Mouse (Mus musculus): ENCODE measurements at regions not wholly inside any gene's neighbourhood (a gene's known extent, or its start where the extent isn't known, plus 50 kb on each side); places are given as distances from the start of the nearest gene placed in this dataset.

DNA sequence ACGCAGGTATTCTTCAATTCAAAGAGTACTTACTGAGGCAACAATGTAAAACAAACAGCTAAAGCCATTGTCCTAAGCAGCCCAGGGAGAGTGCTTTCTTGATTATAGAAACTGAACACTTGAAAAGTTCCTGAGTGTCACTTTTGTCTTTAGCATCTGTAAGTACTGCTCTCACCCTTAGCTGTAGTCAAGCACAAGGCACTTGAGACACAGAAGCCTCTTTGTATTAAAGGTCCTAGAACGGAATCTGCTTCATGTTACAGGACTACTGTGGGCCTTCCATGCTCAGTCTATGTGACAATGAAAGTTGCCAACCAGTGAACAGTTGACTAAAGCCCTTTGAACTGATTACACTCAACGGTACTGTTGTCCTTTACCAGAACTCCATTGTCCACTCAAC lies 450.6 kb downstream of the Cenpc1 start:
- no peak overlapping the region for H3K4me3 ChIP-seq (replicated peaks; ENCODE audit: low read length)
- no peak overlapping the region for H3K4me2 ChIP-seq (replicated peaks; ENCODE audit: low read depth, low read length, severe bottlenecking)
- no peak for ATAC-seq (ENCODE audit: low FRiP score, low read depth)
- no peaks in the 10 kb centered on the region for H3K36me3 ChIP-seq (ENCODE audit: control insufficient read depth, insufficient read depth, low read length)
- no peaks in the 10 kb centered on the region for H3K4me1 ChIP-seq (ENCODE audit: control insufficient read depth, insufficient read depth, low read length)
- H3K9ac ChIP-seq (ENCODE audit: low read depth, low read length, severe bottlenecking), result no peak overlapping the region
- no peak for DNase-seq (ENCODE audit: low spot score)
- no peaks in the 10 kb centered on the region for H3K27me3 ChIP-seq (ENCODE audit: control insufficient read depth, insufficient read depth, low read length)
- no peaks in the 10 kb centered on the region for H3K9me3 ChIP-seq (ENCODE audit: control insufficient read depth, low read length)
- no peak for TF ChIP-seq POLR2A (IDR thresholded peaks at IDR 0.05; ENCODE audit: borderline replicate concordance, extremely low read depth, insufficient read depth, insufficient read length)
- H3K27ac ChIP-seq (replicated peaks; ENCODE audit: low read depth, low read length), result no peak overlapping the region
- WGBS, result 84% methylated on average over 3 of the region's 3 CpGs

DNA sequence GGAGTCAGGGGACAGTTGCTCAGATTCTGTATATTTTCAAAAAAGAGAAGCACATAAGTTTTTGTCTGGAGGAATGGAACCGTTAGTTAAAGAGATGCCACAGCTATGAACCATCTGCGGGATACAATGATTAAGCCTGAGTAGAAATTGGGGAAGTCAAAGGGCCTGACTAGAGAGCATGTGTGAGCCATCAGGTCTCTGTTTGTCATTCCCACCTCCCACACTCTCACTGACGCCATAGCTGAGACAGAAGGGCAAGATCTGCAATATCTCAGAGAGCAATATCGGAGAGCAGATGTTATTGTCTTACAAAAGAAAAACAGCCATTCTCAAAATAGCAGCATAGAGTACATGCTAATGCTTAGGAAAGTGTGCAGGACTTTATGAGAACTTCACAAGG lies 452.8 kb downstream of the Cenpc1 start:
- TF ChIP-seq POLR2A (IDR thresholded peaks at IDR 0.05; ENCODE audit: borderline replicate concordance, extremely low read depth, insufficient read depth, insufficient read length), result no peak
- Histone ChIP-seq H3K27ac (replicated peaks; ENCODE audit: low read depth, low read length) (no peak overlapping the region), H3K4me3 (replicated peaks; ENCODE audit: low read length) (no peak overlapping the region), H3K9ac (ENCODE audit: low read depth, low read length, severe bottlenecking) (no peak overlapping the region), H3K9me3 (ENCODE audit: control insufficient read depth, low read length) (no peaks in the 10 kb centered on the region), H3K36me3 (ENCODE audit: control insufficient read depth, insufficient read depth, low read length) (no peaks in the 10 kb centered on the region), H3K4me2 (replicated peaks; ENCODE audit: low read depth, low read length, severe bottlenecking) (no peak overlapping the region), H3K4me1 (ENCODE audit: control insufficient read depth, insufficient read depth, low read length) (no peaks in the 10 kb centered on the region), H3K27me3 (ENCODE audit: control insufficient read depth, insufficient read depth, low read length) (no peaks in the 10 kb centered on the region)
- WGBS, result 76% methylated on average over 4 of the region's 4 CpGs
- DNase-seq (ENCODE audit: low spot score) (no peak), ATAC-seq (ENCODE audit: low FRiP score, low read depth) (no peak)

- Histone ChIP-seq H3K9ac (ENCODE audit: low read depth, low read length, severe bottlenecking) (no peak overlapping the region), H3K4me2 (replicated peaks; ENCODE audit: low read depth, low read length, severe bottlenecking) (no peak overlapping the region), H3K4me3 (replicated peaks; ENCODE audit: low read length) (no peak overlapping the region), H3K27ac (replicated peaks; ENCODE audit: low read depth, low read length) (no peak overlapping the region), H3K9me3 (ENCODE audit: control insufficient read depth, low read length) (no peaks in the 10 kb centered on the region), H3K27me3 (ENCODE audit: control insufficient read depth, insufficient read depth, low read length) (no peaks in the 10 kb centered on the region), H3K36me3 (ENCODE audit: control insufficient read depth, insufficient read depth, low read length) (no peaks in the 10 kb centered on the region), H3K4me1 (ENCODE audit: control insufficient read depth, insufficient read depth, low read length) (no peaks in the 10 kb centered on the region)
- TF ChIP-seq POLR2A (IDR thresholded peaks at IDR 0.05; ENCODE audit: borderline replicate concordance, extremely low read depth, insufficient read depth, insufficient read length), result no peak
- ATAC-seq (ENCODE audit: low FRiP score, low read depth) (no peak), DNase-seq (ENCODE audit: low spot score) (no peak)
- 71% methylated on average over 4 of the region's 4 CpGs for WGBS
These were observed 456.3 kb downstream of the Cenpc1 start for GRCm38 (mm10) chr5:85609104-85609503.

DNA sequence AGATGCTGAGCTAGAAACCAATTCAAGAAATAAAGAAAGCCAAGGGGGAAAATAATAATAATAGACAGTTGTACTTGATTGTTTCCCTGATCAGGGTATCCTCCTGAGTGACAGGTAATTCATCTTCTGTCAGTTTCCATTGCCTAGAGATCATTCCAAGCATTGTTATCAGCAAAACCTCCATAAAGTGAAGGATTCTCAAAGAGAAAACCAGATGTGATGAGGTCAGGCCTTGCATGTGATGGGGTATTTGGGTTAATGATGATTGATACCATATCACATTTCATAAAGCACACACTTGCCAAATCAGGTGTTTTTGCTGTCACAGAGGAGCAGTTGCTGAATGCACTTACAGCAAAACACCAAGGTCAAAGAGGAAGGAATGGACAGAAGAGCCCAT lies 467.2 kb downstream of the Cenpc1 start:
- Histone ChIP-seq H3K9me3 (ENCODE audit: control insufficient read depth, low read length) (no peaks in the 10 kb centered on the region), H3K27ac (replicated peaks; ENCODE audit: low read depth, low read length) (no peak overlapping the region), H3K27me3 (ENCODE audit: control insufficient read depth, insufficient read depth, low read length) (no peaks in the 10 kb centered on the region), H3K4me2 (replicated peaks; ENCODE audit: low read depth, low read length, severe bottlenecking) (no peak overlapping the region), H3K4me1 (ENCODE audit: control insufficient read depth, insufficient read depth, low read length) (no peaks in the 10 kb centered on the region), H3K4me3 (replicated peaks; ENCODE audit: low read length) (no peak overlapping the region), H3K9ac (ENCODE audit: low read depth, low read length, severe bottlenecking) (no peak overlapping the region), H3K36me3 (ENCODE audit: control insufficient read depth, insufficient read depth, low read length) (no peaks in the 10 kb centered on the region)
- DNase-seq (ENCODE audit: low spot score) (no peak), ATAC-seq (ENCODE audit: low FRiP score, low read depth) (no peak)
- no peak for TF ChIP-seq POLR2A (IDR thresholded peaks at IDR 0.05; ENCODE audit: borderline replicate concordance, extremely low read depth, insufficient read depth, insufficient read length)

- WGBS, result 56% methylated on average over 1 of the region's 1 CpGs
- H3K36me3 ChIP-seq (ENCODE audit: control insufficient read depth, insufficient read depth, low read length), result no peaks in the 10 kb centered on the region
- TF ChIP-seq POLR2A (IDR thresholded peaks at IDR 0.05; ENCODE audit: borderline replicate concordance, extremely low read depth, insufficient read depth, insufficient read length), result no peak
- ATAC-seq (ENCODE audit: low FRiP score, low read depth), result no peak
- H3K9me3 ChIP-seq (ENCODE audit: control insufficient read depth, low read length), result no peaks in the 10 kb centered on the region
- no peaks in the 10 kb centered on the region for H3K27me3 ChIP-seq (ENCODE audit: control insufficient read depth, insufficient read depth, low read length)
- no peak for DNase-seq (ENCODE audit: low spot score)
- H3K4me3 ChIP-seq (replicated peaks; ENCODE audit: low read length), result no peak overlapping the region
- H3K9ac ChIP-seq (ENCODE audit: low read depth, low read length, severe bottlenecking), result no peak overlapping the region
- no peaks in the 10 kb centered on the region for H3K4me1 ChIP-seq (ENCODE audit: control insufficient read depth, insufficient read depth, low read length)
- no peak overlapping the region for H3K4me2 ChIP-seq (replicated peaks; ENCODE audit: low read depth, low read length, severe bottlenecking)
- no peak overlapping the region for H3K27ac ChIP-seq (replicated peaks; ENCODE audit: low read depth, low read length)
These were observed 470.3 kb downstream of the Cenpc1 start for GRCm38 (mm10) chr5:85595082-85595447.

DNA sequence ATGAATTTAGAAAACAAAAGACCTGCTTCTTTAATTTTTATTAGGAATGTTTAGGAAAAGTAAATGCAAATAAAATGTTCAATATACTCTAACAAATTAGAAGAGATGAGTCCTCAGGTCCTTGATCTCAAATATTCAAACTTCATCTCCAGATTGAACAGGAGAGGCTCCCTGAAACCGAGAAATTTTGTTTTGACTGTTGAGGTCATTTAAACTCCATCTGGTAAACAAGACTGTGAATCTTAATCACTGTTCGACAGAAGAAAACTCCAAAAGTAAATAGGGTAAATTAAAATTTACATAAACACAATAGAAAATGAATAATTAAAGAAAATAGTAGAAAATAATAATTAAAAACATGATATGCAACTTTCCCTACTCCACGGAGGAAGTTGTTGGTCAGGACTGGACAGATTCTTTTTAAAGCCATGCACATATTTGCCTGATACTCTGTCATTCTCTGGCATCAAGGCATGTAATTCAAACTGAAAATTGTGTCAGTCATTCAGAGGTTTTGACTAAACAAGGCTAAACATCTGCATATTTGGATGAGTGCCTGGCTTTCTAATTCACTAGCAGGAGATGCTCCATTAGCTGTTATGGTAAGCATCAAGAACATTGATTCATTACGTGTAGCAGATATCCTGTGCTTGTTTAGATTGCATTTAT lies 470.8 kb downstream of the Cenpc1 start:
- Histone ChIP-seq H3K4me1 (ENCODE audit: control insufficient read depth, insufficient read depth, low read length) (no peaks in the 10 kb centered on the region), H3K9me3 (ENCODE audit: control insufficient read depth, low read length) (no peaks in the 10 kb centered on the region), H3K4me3 (replicated peaks; ENCODE audit: low read length) (no peak overlapping the region), H3K27me3 (ENCODE audit: control insufficient read depth, insufficient read depth, low read length) (no peaks in the 10 kb centered on the region), H3K9ac (ENCODE audit: low read depth, low read length, severe bottlenecking) (no peak overlapping the region), H3K4me2 (replicated peaks; ENCODE audit: low read depth, low read length, severe bottlenecking) (no peak overlapping the region), H3K36me3 (ENCODE audit: control insufficient read depth, insufficient read depth, low read length) (no peaks in the 10 kb centered on the region), H3K27ac (replicated peaks; ENCODE audit: low read depth, low read length) (no peak overlapping the region)
- ATAC-seq (ENCODE audit: low FRiP score, low read depth), result no peak
- DNase-seq (ENCODE audit: low spot score), result no peak
- no peak for TF ChIP-seq POLR2A (IDR thresholded peaks at IDR 0.05; ENCODE audit: borderline replicate concordance, extremely low read depth, insufficient read depth, insufficient read length)
- WGBS, result 77% methylated on average over 4 of the region's 4 CpGs
